Mouse (Mus musculus) natural killer cell, adult 2 months (primary cell): ENCODE results near the gene Eif3k.
"Not testable (repeated sequence)": the region's sequence is repeated elsewhere in the genome, so short reads cannot be mapped to it uniquely, and the experiment has no call there.

ENCODE experiments used
- DNase-seq, 2 experiments: peaks; one replicate each; pipeline ENCODE4 v3.0.0; 2022; ENCODE audit warnings: low spot score in 2 of 2

The Eif3k gene

DNA sequence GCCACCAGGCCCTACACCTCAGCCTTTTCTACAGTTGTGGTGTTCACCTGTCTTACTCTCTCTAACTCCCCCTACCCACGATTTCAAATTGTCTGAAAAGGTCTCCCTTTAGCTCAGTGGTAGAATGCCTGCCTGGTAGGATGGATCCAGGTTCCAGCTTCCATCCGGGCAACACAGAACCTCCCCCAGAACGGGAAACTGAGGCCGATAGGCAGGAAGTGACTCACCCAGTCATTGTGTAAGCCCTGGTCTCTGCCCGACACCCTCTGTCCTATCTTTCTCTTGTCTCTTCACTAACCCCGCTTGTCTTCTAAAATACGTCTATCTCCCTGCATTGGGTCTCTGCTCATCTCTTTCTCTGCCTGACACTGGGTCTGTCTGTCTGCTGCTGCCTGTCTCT lies 3.5 kb upstream of the Eif3k start:
- no peak for DNase-seq

DNA sequence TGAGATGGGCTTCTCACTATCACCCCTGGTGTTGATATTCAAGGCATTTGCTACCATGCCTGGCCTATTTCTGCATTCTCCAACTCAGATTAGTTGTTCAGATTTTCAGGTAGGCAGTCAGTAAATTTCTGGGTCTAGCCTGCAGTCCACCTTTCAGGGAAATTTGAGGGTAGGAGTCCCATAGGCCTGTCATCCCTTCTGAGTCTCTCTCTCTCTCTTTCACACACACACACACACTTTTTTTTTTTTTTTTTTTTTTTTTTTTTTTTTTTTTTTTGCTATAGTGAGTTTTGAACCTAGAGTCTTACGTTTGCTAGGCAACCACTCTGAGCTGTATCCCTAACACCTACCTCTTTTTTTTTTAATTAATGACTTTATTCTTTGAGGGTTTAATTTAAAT lies 2.8 kb upstream of the Eif3k start:
- no peak for DNase-seq

DNA sequence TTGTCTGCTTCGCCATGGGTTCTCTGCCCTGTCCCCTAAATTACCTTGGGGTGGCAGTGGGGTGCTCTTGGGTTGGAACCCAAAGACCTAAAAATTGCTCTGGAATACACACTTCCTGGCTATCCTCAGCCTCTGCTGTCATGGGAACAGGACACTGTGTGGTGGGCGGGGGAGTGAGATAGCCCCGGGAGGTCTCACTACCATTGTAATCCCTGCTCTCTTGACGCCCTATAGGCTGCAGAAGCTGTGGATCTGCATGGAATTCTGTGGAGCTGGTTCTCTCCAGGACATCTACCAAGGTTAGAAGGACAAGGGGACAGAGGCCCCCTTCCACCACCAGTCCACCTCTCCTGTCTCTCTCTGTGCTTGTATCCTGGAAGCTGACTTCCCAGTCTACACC lies 2.2 kb upstream of the Eif3k start:
- DNase-seq = no peak

DNA sequence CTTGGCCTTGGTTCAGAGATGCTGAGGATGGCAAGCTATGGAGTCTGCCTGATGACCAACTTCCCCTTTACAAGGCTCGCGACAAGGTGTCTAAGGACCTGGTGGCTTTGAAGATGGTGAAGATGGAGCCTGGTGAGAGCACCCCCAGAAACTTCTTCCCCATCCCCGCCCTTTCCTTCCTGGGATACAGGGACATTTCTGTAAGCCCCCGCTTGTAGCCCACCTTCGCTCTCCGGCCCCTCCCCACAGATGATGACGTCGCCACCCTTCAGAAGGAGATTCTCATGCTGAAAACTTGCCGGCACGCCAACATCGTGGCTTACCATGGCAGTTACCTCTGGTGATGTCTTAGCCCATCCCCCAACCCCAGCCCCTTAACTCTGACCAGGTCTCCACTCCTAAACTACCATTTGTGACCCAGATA lies 1.5 kb upstream of the Eif3k start:
- peak; percentile 17 to 47 for DNase-seq

DNA sequence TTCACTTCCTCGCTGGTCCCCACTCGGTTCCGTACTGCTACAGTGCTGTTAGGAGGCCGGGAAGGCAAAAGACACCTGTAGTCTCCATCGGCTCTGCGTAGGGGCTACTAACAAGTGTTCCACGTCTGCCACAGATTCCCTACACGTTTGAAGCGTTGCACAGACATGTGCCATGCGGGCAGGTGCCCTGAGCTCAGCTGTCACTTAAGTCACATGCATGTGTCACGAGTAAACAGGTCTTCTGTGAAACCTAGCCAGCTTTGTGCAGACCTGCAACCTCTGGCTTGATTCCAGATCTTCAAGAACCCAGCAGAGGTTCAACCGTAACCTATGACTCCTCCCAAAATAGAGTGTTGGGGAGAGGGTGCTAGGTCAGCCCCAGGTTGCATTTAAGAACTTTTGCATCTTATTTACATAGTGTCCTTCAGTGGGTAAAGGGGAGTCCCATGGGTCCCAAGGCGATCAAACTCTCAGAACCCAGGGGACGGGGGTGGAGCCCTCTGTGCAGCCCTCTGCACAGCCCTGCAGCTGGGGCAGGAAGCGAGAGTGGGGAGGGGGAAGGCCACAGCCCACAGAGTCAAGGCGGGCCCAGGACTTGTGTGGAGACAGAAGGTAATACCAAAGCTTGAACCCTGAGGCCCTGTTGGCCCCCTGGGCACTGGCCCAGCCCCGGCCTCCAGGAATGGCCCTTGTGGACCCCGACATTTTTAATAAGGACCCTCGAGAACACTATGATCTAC lies 780 bp upstream of the Eif3k start:
- peak; percentile 58 to 91 for DNase-seq

DNA sequence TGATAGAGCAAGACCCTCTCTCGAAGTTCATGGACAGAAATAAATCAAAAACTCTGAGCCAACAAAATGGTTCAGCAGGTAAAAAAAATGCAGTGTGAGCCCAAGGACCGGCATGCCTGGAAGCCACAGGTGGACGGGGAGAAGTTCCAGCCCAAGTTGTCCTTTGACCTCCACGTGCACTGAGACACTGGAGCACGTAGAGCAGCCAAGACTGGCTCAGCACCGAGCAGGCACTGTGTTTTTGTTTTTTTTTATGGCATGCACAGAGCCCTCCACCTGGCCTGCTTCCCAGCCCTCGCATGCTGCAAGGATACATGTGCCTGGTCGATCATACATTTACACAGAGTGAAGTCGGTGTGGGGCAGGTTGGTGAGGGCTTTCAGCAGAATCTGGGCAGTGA lies 4.1 kb downstream of the Eif3k start:
- DNase-seq = no peak

DNA sequence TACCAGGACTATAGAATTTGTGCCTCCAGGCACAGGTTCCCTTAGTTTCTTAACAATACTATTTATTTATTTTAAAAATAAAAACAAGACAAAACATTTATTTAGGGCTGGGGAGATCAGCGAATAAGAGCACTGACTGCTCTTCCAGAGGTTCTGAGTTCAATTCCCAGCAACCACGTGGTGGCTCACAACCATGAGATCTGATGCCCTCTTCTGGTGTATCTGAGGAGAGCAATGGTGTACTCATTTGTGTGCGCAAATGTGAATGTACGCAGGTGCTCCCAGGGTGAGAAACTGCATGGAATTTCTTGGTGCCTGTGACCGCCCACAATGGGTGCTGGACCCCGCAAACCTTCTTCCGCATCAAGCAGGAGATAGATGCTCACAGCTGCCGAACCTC lies 8.6 kb downstream of the Eif3k start:
- no peak for DNase-seq

DNA sequence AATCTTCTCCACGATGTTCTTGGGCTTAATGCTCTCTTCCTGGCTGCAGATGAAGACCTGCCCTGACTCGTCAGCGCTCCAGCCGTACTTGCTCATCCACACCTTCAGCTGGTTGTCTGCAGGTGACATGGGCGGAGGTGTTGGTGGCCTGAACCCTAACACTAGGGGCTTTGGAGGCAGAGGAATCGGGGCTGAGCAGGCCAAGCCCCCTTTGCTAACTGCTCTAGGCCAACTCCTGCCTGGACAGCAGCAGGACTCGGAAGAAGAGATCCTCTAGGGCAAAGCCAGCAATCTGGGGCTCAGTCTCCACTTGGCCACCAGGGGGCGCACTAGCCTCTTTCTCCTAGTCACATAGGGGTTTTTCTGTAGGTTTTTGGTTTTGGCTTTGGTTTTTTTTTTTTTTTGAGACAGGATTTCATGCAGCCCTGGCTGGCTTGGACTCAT lies 9.1 kb downstream of the Eif3k start:
- DNase-seq = peak; percentile 77 to 86

DNA sequence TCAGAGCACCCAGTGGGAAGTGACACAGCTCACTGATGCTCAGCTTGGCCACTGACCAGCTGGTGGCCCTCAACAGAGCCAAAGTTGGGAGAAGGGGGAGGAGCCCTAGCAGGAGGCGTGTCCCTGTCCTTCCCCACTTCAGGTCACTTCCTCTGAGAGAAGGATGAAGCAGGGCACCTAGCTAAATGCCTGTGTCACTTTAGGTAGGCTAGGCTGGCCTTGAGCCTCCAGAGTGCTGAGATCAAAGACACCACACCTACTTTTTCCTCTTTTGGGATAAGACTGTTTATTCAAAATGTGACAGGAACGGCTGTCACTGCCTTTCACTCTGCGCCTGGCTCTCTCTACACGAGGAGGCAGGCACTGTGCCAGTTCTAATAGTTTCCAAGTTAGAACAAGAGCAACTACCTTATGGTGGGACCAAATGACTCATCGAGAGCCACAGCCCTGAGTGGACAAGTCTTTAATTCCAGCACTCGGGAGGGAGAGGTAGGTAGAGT lies 9.8 kb downstream of the Eif3k start:
- DNase-seq = no peak

DNA sequence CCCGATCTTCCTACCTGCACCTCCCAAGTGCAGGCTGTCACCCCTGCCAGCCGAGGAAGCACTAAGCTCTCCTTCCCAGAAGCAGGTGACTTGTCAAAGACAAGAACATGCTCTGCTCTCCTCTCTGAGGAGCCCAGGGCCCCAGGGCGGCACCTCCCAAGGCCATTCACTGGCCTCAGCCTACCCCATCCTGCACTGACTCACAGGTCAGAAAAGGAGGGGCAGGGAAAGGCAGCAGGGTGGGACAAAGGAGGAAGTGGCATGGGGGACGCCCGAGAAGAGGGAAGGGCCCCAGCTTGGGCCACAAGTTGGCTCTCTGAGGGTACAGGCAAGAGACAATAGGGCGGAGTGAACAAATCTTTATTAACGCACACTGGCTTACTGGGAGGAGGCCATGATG lies 10.6 kb downstream of the Eif3k start:
- no peak for DNase-seq

DNA sequence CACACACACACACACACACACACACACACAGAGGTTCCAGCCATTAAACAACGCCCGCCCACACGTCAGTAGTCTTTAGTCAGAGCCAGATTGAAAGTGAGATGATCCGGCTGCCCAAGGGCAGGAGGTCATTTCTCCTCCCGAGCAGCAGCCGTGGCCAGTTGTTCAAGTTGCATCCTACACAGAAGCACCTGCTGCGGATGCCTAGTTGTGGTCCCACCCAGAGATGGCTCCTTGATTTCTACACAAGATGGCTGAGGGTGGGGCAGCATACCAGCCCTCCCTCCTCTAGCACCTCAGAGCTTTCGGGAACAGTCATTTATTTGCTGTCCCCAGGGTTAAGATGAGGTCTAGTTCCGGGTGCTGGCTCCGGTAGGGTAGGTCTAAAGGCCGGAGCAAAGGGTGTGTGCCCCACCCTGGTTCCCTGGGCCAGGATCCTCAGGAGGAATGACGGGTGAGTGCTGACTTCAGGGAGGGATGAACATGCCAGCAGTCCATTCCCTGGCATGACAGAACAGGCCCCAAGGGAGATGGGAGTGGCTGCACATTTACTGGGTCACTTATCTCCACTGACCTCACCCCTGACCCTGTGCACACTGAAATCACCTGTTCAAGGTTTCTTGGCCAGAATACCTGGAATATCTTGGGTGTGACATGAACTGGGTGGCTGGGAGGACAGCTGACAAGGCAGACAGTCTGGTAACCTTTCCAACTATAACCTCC lies 11.8 kb downstream of the Eif3k start:
- DNase-seq = no peak

DNA sequence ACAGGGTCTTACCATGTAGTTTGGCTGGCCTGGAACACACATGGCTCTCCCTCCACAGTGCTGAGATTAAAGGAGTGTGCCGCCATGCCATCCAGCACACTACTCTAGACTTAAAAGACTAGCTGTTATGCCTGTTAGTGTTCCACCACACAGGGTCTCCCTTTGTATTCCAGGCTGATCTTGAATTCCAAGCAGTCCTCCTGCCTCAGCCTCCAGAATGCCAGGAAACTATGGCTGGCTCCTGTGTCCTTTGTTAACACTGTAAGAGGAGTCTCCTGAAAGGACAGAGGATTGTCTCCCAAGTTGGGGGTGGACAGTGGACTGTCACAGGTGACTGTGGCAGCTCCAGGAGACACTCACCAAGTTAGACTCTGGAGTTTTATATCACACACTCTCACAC lies 12.4 kb downstream of the Eif3k start:
- DNase-seq = no peak

DNA sequence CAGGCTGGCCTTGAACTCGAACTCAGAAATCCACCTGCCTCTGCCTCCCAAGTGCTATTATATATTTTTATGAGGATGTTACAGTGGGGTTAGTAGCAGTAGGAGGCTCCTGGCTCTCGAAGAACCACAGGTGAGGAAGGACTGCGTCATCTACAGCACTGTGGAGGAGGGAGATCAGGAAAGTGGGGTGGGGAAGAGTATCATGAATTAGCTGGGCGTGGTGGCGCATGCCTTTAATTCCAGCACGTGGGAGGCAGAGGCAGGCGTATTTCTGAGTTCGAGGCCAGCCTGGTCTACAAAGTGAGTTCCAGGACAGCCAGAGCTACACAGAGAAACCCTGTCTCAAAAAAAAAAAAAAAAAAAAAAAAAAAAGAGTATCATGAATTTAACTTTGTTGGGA lies 13.5 kb downstream of the Eif3k start:
- not testable (repeated sequence) for DNase-seq

DNA sequence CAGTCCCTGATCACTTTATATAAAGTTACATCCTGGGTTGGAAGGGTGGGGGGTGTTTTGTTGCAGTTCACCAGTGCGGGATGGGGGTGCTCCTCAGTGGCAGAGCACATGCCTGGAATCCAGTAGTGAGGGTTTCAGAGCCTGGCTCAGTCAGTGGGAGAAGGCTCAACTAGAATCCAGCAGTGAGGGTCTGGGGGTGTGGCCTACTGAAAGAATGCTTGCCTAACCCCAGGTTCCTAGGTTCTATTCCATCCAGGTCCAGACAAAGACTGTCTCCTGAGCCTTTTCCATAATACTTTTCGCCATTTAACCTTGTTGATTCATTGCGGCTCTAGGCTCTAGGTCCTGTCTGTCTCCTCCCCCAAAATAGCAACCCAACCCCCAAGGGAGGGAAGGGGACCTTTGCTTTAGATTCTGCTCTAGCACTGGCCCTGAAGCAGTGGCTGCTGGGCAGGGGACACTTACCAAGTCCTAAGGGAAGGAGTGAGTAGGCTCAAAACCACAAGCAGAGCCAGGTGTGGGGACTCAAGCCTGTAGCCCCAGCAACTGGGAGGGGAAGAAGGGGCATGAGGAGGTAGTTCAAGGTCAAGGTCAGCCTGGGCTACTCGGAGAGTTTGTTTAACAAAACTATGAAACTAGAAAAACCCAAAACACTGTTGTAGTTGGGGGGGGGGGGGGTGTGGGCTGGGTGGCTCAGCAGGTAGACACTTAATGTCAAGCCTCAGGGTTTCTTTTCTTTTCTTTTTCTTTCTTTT lies 14.7 kb downstream of the Eif3k start:
- no peak for DNase-seq

DNA sequence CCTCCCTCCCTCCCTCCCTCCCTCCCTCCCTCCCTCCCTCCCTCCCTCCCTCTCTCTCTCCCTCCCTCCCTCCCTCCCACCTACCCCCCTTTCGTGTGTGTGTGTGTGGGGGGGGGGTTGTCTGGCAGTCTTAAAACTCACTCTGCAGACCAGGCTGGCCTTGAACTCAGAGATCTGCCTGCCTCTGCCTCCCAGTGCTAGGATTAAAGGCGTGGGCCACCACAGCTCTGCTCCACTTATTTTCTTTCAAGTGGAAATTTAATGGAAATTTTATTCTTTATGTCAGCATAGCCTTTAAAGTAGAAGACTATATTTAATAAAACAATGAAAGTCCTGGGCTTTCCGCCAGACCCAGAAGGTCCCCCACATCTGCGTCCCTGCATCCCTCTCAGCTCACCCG lies 15.5 kb downstream of the Eif3k start:
- no peak for DNase-seq

DNA sequence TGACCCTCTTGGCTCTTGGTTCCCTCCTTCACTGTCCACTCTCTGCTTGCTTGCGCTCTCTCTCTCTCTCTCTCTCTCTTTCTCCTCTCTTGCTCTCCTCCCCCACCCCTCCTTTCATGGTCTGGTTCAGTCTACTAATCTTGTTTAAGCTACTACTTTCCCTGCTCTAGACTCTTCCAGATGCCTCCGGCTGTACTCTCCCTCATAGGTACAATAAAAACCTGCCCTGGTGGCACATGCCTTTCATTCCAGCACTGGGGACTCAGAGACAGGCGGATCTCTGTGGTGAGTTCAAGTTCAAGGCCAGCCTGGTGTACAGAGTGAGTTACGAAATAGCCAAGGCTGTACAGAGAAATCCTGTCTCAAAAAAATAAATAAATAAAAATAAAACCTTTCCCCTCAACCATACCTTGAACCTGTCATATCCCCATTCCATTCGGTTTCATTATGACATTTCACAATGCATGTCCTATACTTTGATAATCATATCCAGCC lies 16.3 kb downstream of the Eif3k start:
- DNase-seq = no peak

DNA sequence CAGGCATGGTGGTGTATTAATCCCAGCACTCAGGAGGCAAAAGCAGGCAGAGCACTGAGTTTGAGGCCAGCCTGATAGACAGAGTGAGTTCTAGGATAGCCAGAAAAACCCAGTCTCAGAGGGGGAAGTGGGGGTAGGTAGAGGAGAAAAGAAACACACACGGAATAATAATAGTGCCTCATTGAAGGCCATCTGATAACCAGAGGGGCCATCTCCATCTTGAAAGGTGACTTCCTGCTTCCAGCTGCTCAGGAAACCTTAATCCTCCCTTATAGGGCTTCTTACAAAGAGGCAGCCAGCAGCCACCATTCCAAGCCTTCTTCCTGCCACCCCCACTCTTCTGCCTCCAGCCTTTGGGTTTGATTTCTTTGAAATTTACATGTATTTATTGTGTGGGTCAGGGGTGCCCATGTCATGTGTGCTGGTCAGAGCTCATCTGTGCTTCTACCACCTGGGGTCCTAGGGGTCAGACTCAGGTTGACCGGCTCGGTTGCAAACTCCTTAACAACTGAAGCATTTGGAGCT lies 18.2 kb downstream of the Eif3k start:
- no peak for DNase-seq

DNA sequence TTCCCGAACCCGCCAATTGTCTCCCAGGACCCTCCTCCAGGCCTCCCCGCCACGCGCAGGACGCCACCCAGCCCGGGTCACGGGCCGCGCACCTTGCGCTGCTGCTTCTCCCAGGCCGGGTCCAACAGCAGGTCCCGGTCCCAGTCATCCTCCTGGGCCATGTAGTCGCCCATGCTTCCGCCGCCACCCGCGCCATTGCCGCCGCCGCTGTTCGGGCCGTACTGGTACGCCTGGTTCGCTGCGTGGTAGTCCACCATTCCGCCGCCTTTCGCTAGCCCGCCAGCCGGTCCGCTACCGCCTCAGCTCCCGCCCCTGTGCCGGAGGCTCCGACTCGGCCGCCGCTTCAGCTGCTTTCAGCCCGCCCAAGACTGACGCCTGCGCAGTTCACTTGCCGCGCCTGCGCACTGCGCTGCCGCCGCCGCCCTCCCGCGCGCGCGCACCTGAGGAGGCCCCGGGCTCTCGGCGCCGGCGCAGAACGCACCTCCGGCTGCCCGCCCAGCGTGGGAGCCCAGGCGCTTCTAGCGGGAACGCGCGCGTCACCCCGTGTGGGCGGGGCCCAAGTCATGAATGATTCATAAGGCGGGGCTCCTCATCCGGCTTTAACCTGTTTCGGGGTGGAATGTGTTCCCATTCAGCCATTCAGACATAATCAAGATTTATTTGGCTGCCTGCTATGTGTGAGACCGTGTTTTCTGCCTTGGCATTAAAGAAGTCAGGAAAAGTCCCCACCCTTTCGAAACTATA lies 19.6 kb downstream of the Eif3k start, which contains the start of gene Actn4:
TSS of gene Actn4 (minus strand) at position 414 of the 744 bp plus-strand sequence.
- DNase-seq = peak; percentile 99

DNA sequence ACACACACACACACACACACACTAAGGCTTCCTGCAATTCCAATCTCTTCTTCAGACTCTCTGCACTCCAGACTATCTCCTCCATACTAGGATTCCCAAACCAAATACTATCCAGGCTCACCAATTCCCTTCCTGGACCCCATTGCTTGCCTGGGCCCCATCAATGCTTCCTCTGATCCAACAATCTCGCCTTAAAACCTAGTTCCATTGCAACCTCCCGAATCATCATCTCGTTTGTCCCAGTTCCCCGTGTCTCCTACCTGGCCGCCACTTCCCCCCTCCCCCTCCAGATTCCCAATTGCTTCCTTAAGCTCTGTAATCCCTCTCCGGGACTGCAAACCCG lies 20.1 kb downstream of the Eif3k start:
- DNase-seq = no peak

DNA sequence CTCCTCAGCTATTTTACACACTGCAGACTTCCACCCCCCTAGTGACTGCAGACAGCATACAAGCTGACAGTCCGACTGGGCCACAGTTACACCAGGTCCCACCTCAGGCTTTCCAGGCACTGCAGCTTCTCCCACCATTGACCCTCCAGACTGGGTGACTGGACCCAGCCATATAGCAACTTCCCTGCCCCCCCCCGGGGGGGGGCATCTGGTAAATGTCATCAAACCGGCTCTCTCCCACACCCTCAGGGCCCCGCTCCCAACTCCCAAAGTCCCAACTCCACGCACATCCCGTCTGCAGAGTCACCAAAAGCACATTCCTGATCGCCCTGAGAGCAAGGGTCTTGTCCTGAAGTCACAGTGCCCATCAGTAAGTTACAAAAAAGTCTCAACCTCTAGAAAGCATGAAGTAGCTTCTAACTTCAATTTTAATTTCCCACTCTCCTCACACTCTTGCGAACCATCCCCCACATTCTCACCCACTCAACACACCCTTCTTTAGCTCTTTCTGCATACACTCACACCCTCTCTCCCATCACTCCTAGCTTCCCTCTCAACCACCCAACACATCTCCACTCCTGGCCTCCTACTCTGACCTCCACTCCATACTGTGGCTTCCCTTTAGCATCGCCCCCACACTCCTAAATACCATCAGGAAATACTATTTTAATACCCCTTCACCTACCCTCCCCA lies 21.2 kb downstream of the Eif3k start:
- DNase-seq = no peak
